Mouse (Mus musculus): ENCODE measurements around the gene Vasp.

DNA sequence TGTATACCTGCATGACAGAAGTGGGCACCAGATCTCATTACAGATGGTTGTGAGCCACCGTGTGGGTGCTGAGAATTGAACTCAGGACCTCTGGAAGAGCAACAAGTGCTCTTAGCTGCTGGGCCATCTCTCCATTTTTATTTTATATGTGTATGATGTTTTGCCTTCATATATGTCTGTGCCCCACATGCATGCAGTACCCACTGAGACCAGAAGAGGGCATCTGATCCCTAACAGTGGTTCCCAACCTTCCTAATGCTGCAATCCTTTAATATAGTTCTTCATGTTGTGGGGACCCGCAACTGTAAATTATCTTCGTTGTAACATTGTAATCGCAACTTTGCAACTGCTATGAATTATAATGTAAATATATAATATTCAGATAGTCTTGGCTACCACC lies 13.1 kb upstream of the Vasp start:
- TF ChIP-seq GATA1 (IDR thresholded peaks at IDR 0.05; ENCODE audit: borderline replicate concordance, low read length): no peak
- no peak for TF ChIP-seq FLI1 (IDR thresholded peaks at IDR 0.05; ENCODE audit: low read length)

Data from megakaryocyte, embryonic 14.5 days (primary cell).